Mouse (Mus musculus) kidney, postnatal 10 days (tissue): ENCODE measurements around the gene Tmem59l.

Experiments used
- DNase-seq: peaks from one replicate; pipeline ENCODE4 v3.0.0; 2021; ENCODE audit warnings: mixed read lengths

Gene Tmem59l

GRCm38 (mm10) chr8:70487993-70488796 lies 1.0 kb upstream of the Tmem59l start:
- DNase-seq: peak; percentile 54

- no peak for DNase-seq
Observed at GRCm38 (mm10) chr8:70486191-70486681, 922 bp downstream of the Tmem59l start.

- DNase-seq: no peak
Observed at GRCm38 (mm10) chr8:70482943-70483342, 4.2 kb downstream of the Tmem59l start.

- no peak for DNase-seq
Observed at GRCm38 (mm10) chr8:70481908-70482307, 5.2 kb downstream of the Tmem59l start.

- peak; percentile 55 for DNase-seq
Observed at GRCm38 (mm10) chr8:70477269-70477982, 9.7 kb downstream of the Tmem59l start.

GRCm38 (mm10) chr8:70476333-70477268 lies 10.6 kb downstream of the Tmem59l start, which contains the start of gene Klhl26:
TSS of gene Klhl26 (minus strand) at chr8:70476968.
- DNase-seq: peak; percentile 98

- no peak for DNase-seq
Observed at GRCm38 (mm10) chr8:70471856-70472255, 15.3 kb downstream of the Tmem59l start.

- DNase-seq: no peak
Observed at GRCm38 (mm10) chr8:70469938-70470337, 17.2 kb downstream of the Tmem59l start.

GRCm38 (mm10) chr8:70469295-70469916 lies 17.8 kb downstream of the Tmem59l start:
- no peak for DNase-seq

- no peak for DNase-seq
Observed at GRCm38 (mm10) chr8:70468733-70469132, 18.4 kb downstream of the Tmem59l start.

GRCm38 (mm10) chr8:70467907-70468306 lies 19.3 kb downstream of the Tmem59l start:
- DNase-seq: no peak

- peak; percentile 57 for DNase-seq
Observed at GRCm38 (mm10) chr8:70467229-70467725, 19.9 kb downstream of the Tmem59l start.

- peak; percentile 74 for DNase-seq
Observed at GRCm38 (mm10) chr8:70466771-70467170, 20.4 kb downstream of the Tmem59l start.

- DNase-seq: no peak
Observed at GRCm38 (mm10) chr8:70466305-70466704, 20.9 kb downstream of the Tmem59l start.

GRCm38 (mm10) chr8:70465701-70466100 lies 21.5 kb downstream of the Tmem59l start:
- no peak for DNase-seq

GRCm38 (mm10) chr8:70464162-70464561 lies 23.0 kb downstream of the Tmem59l start:
- DNase-seq: no peak

GRCm38 (mm10) chr8:70463306-70463705 lies 23.9 kb downstream of the Tmem59l start:
- no peak for DNase-seq

GRCm38 (mm10) chr8:70462516-70462813 lies 24.7 kb downstream of the Tmem59l start:
- no peak for DNase-seq

- DNase-seq: no peak
Observed at GRCm38 (mm10) chr8:70461765-70462515, 25.2 kb downstream of the Tmem59l start.

- no peak for DNase-seq
Observed at GRCm38 (mm10) chr8:70460606-70461005, 26.6 kb downstream of the Tmem59l start.

GRCm38 (mm10) chr8:70460199-70460598 lies 27.0 kb downstream of the Tmem59l start:
- DNase-seq: no peak
